Mouse (Mus musculus) retina, postnatal 7 days (tissue): ENCODE results near the gene Tpm1.

ENCODE experiments used
- DNase-seq: peaks from one replicate; pipeline ENCODE4 v3.0.0-alpha.2; 2012; ENCODE audit warnings: low read depth, low spot score

The Tpm1 gene

GRCm38 (mm10) chr9:66988888-66989414, 60.3 kb downstream of the Tpm1 start:
- no peak for DNase-seq

- no peak for DNase-seq
Measured at GRCm38 (mm10) chr9:66988198-66988887, 60.9 kb downstream of the Tpm1 start.

GRCm38 (mm10) chr9:66985377-66985776, 63.8 kb downstream of the Tpm1 start:
- no peak for DNase-seq

GRCm38 (mm10) chr9:66982085-66982484, 67.1 kb downstream of the Tpm1 start:
- DNase-seq: no peak

- DNase-seq: peak; percentile 61
Measured at GRCm38 (mm10) chr9:66980458-66980857, 68.7 kb downstream of the Tpm1 start.

- DNase-seq: no peak
Measured at GRCm38 (mm10) chr9:66978468-66978867, 70.7 kb downstream of the Tpm1 start.

GRCm38 (mm10) chr9:66977982-66978381, 71.2 kb downstream of the Tpm1 start:
- no peak for DNase-seq

- DNase-seq: no peak
Measured at GRCm38 (mm10) chr9:66977121-66977520, 72.1 kb downstream of the Tpm1 start.

GRCm38 (mm10) chr9:66975239-66975645, 74.0 kb downstream of the Tpm1 start, which contains the start of gene Lactb:
TSS of gene Lactb (minus strand) at chr9:66975484.
- peak; percentile 82 for DNase-seq

GRCm38 (mm10) chr9:66974721-66975225, 74.4 kb downstream of the Tpm1 start:
- peak; percentile 49 for DNase-seq
